ENCODE assay signal across 20 mouse cellular contexts in the genomic region with DNA sequence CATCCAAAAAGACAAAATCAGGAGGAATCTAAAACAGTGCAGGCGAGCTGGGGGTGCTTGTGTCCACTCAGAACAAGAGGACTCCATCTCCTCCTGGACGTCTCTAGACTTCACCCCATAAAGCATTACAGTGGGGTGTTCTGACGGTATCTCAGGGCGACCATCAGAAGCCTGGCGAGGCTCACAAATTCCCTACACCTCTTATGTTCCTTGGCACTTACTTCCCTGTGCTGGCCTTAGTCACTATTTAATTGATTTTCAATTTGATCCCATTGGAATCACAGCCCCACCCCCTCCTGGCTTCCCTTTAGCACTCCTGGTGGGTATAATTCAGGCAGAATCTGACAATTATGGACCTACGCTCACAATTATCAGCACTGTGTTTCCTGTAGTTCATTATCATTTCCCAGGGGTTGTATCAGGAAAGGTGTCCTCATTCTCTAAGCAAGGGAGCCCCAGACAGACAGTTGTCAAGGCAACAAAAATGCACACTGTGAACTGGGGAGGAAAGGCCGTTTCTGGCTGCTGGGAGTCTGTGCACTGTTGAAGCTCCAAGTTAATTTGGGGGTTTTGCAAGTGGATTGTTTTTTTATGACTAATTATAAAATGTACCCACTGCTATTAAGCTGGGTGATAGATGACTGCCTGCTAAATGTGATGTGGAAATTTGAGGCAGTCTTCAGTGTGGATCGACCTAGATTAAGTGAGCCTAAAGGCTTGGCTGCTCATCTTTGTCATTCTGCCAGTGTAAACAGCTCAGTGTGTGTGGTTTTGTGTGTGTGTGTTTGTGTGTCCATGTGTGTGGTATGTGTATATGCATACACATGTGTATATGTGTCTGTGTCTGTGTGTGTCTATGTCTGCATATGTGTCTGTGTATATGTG.
A peak's percentile ranks its signal among the peaks of the same experiment; 100 is the strongest.
DNase-seq lines count a peak whose midpoint lies in the region; ATAC-seq and TF ChIP-seq lines count a peak whose summit lies in the region.
"Had no signal": no experiment of that assay in that cellular context is flagged by ENCODE, and none has a peak within 500 bp of the region (broad histone marks: within the 10 kb centered on the region; RNA-seq: fewer than 3 reads in every experiment).

No protein-coding gene starts in this region.

- H3K9me3 ChIP-seq in hindbrain, embryonic 13.5 days = no peaks in the 10 kb centered on the region
- H3K9me3 ChIP-seq in hindbrain, embryonic 11.5 days (ENCODE audit: control insufficient read depth, low read length) = no peaks in the 10 kb centered on the region
- no peaks in the 10 kb centered on the region for H3K9me3 ChIP-seq in forebrain, postnatal 0 days (ENCODE audit: low read length)
- H3K9me3 ChIP-seq in neural tube, embryonic 13.5 days = no peaks in the 10 kb centered on the region
- no peaks in the 10 kb centered on the region for H3K9me3 ChIP-seq in intestine, postnatal 0 days (ENCODE audit: control insufficient read depth)
- H3K9me3 ChIP-seq: embryonic facial prominence, embryonic 13.5 days; heart, embryonic 12.5 days; liver, embryonic 15.5 days had no signal

- H3K36me3 ChIP-seq in hindbrain, embryonic 13.5 days = no peaks in the 10 kb centered on the region
- no peaks in the 10 kb centered on the region for H3K36me3 ChIP-seq in hindbrain, embryonic 11.5 days (ENCODE audit: control insufficient read depth, insufficient read depth, low read length)
- H3K36me3 ChIP-seq in forebrain, postnatal 0 days (ENCODE audit: insufficient read depth) = no peaks in the 10 kb centered on the region
- no peaks in the 10 kb centered on the region for H3K36me3 ChIP-seq in neural tube, embryonic 13.5 days
- no peaks in the 10 kb centered on the region for H3K36me3 ChIP-seq in intestine, postnatal 0 days (ENCODE audit: control insufficient read depth, insufficient read depth)
- H3K36me3 ChIP-seq: embryonic facial prominence, embryonic 13.5 days; heart, embryonic 12.5 days; liver, embryonic 15.5 days had no signal

- no peak overlapping the region for H3K9ac ChIP-seq in hindbrain, embryonic 13.5 days
- no peak overlapping the region for H3K9ac ChIP-seq in hindbrain, embryonic 11.5 days (ENCODE audit: low read depth, low read length)
- no peak overlapping the region for H3K9ac ChIP-seq in forebrain, postnatal 0 days
- 0 out of 2 replicates have a peak overlapping the region, but pooled peaks have one; percentile 3 for H3K9ac ChIP-seq in neural tube, embryonic 13.5 days
- no peak overlapping the region for H3K9ac ChIP-seq in intestine, postnatal 0 days (ENCODE audit: low read depth, low read length)
- H3K9ac ChIP-seq: embryonic facial prominence, embryonic 13.5 days; heart, embryonic 12.5 days; liver, embryonic 15.5 days had no signal

- H3K27me3 ChIP-seq in hindbrain, embryonic 13.5 days = no peaks in the 10 kb centered on the region
- no peaks in the 10 kb centered on the region for H3K27me3 ChIP-seq in hindbrain, embryonic 11.5 days (ENCODE audit: control insufficient read depth, insufficient read depth, low read length)
- H3K27me3 ChIP-seq in forebrain, postnatal 0 days (ENCODE audit: insufficient read depth, low read length) = no peaks in the 10 kb centered on the region
- H3K27me3 ChIP-seq in neural tube, embryonic 13.5 days = no peaks in the 10 kb centered on the region
- H3K27me3 ChIP-seq in intestine, postnatal 0 days (replicated peaks; ENCODE audit: control insufficient read depth, insufficient read depth, low read length) = no peaks in the 10 kb centered on the region
- H3K27me3 ChIP-seq: embryonic facial prominence, embryonic 13.5 days; heart, embryonic 12.5 days; liver, embryonic 15.5 days had no signal

- TF ChIP-seq CTCF in forebrain, postnatal 0 days (IDR thresholded peaks at IDR 0.05; ENCODE audit: low read depth) = no peak
- no peak for TF ChIP-seq CTCF in intestine, postnatal 0 days (IDR thresholded peaks at IDR 0.05; ENCODE audit: low read depth)

- ATAC-seq in hindbrain, embryonic 13.5 days (ENCODE audit: low FRiP score) = peak; percentile 69
- no peak for ATAC-seq in hindbrain, embryonic 11.5 days (ENCODE audit: low FRiP score)
- peak; percentile 65 for ATAC-seq in forebrain, postnatal 0 days
- peak; percentile 89 for ATAC-seq in neural tube, embryonic 13.5 days (ENCODE audit: low read depth)
- ATAC-seq in intestine, postnatal 0 days = no peak
- ATAC-seq in erythroid progenitor cell, adult 5-6 weeks (replicated peaks; ENCODE audit: low FRiP score, poor library complexity, severe bottlenecking) = no peak

- H3K4me1 ChIP-seq in hindbrain, embryonic 13.5 days (replicated peaks) = peaks cover 14% of the 10 kb centered on the region
- no peaks in the 10 kb centered on the region for H3K4me1 ChIP-seq in hindbrain, embryonic 11.5 days (replicated peaks; ENCODE audit: control insufficient read depth, insufficient read depth, low read length)
- H3K4me1 ChIP-seq in forebrain, postnatal 0 days (ENCODE audit: insufficient read depth) = no peaks in the 10 kb centered on the region
- H3K4me1 ChIP-seq in neural tube, embryonic 13.5 days (replicated peaks) = peaks cover 19% of the 10 kb centered on the region
- no peaks in the 10 kb centered on the region for H3K4me1 ChIP-seq in intestine, postnatal 0 days (replicated peaks; ENCODE audit: control insufficient read depth, insufficient read depth, low read length)
- H3K4me1 ChIP-seq: embryonic facial prominence, embryonic 13.5 days; heart, embryonic 12.5 days; liver, embryonic 15.5 days had no signal

- no peak overlapping the region for H3K4me3 ChIP-seq in hindbrain, embryonic 13.5 days
- no peak overlapping the region for H3K4me3 ChIP-seq in hindbrain, embryonic 11.5 days (ENCODE audit: low read depth, low read length)
- H3K4me3 ChIP-seq in forebrain, postnatal 0 days (ENCODE audit: low read depth, low read length) = no peak overlapping the region
- H3K4me3 ChIP-seq in neural tube, embryonic 13.5 days = no peak overlapping the region
- H3K4me3 ChIP-seq in intestine, postnatal 0 days (ENCODE audit: low read depth, low read length) = no peak overlapping the region
- H3K4me3 ChIP-seq: embryonic facial prominence, embryonic 13.5 days; heart, embryonic 12.5 days; liver, embryonic 15.5 days had no signal

- H3K27ac ChIP-seq in hindbrain, embryonic 13.5 days = peak overlapping the region; percentile 79
- H3K27ac ChIP-seq in hindbrain, embryonic 11.5 days (ENCODE audit: low read depth, low read length) = no peak overlapping the region
- H3K27ac ChIP-seq in forebrain, postnatal 0 days (ENCODE audit: low read depth, low read length) = 0 out of 2 replicates have a peak overlapping the region, but pooled peaks have one; percentile 15
- H3K27ac ChIP-seq in neural tube, embryonic 13.5 days (replicated peaks) = peak overlapping the region; percentile 69
- no peak overlapping the region for H3K27ac ChIP-seq in intestine, postnatal 0 days (ENCODE audit: low read depth, low read length)
- H3K27ac ChIP-seq: embryonic facial prominence, embryonic 13.5 days; liver, embryonic 15.5 days; stomach, postnatal 0 days had no signal

- DNase-seq in hindbrain, embryonic 11.5 days (ENCODE audit: low spot score) = no peak
- peak; percentile 36 for DNase-seq in brain, adult 2 months (ENCODE audit: low read depth, low spot score)
- DNase-seq in forebrain, postnatal 0 days = no peak
- DNase-seq: B cell, adult 2 months; cerebellum, adult 11 months; gastrocnemius, postnatal 36 days; heart, postnatal 36 days; kidney, adult 18-20 months; kidney, postnatal 14 days; lung, postnatal 10 days; right cerebral cortex, adult 18-20 months; thymus, postnatal 36 days had no signal

- 53% methylated on average over 8 of the region's 8 CpGs for WGBS in hindbrain, embryonic 13.5 days
- WGBS in hindbrain, embryonic 11.5 days = 76% methylated on average over 8 of the region's 8 CpGs
- whole genome bisulfite sequencing in forebrain, postnatal 0 days = 48% methylated on average over 8 of the region's 8 CpGs
- WGBS in neural tube, embryonic 13.5 days = 45% methylated on average over 8 of the region's 8 CpGs
- WGBS in intestine, postnatal 0 days = 70% methylated on average over 8 of the region's 8 CpGs

- H3K4me2 ChIP-seq in hindbrain, embryonic 13.5 days = no peak overlapping the region
- no peak overlapping the region for H3K4me2 ChIP-seq in hindbrain, embryonic 11.5 days (replicated peaks; ENCODE audit: low read depth, low read length)
- H3K4me2 ChIP-seq in forebrain, postnatal 0 days (ENCODE audit: low read depth) = no peak overlapping the region
- H3K4me2 ChIP-seq in neural tube, embryonic 13.5 days = no peak overlapping the region
- no peak overlapping the region for H3K4me2 ChIP-seq in intestine, postnatal 0 days (replicated peaks; ENCODE audit: low read depth)
- H3K4me2 ChIP-seq: embryonic facial prominence, embryonic 13.5 days; heart, embryonic 12.5 days; liver, embryonic 15.5 days had no signal

Comparison
In these comparisons a context has a peak if more than half of its experiments do, and no peak if none do; other contexts are left out.
1. ATAC-seq: peak in hindbrain, embryonic 13.5 days (single experiment), forebrain, postnatal 0 days (single experiment) and neural tube, embryonic 13.5 days (single experiment); none in hindbrain, embryonic 11.5 days (single experiment), intestine, postnatal 0 days (single experiment) and erythroid progenitor cell, adult 5-6 weeks (single experiment).
2. H3K27ac ChIP-seq: peak in hindbrain, embryonic 13.5 days (single experiment), forebrain, postnatal 0 days (single experiment) and neural tube, embryonic 13.5 days (single experiment); none in hindbrain, embryonic 11.5 days (single experiment) and intestine, postnatal 0 days (single experiment).